30 mouse cellular contexts compared by ENCODE assay signal in genomic region chr7:126194175-126194574, GRCm38 (mm10). TPM values are rescaled to one million over a fixed set of nuclear protein-coding genes. Genes with fewer than 3 reads are reported as not detected.
DNase-seq lines count a peak whose midpoint lies in the region; ATAC-seq and TF ChIP-seq lines count a peak whose summit lies in the region.
"Had no signal": no experiment of that assay in that cellular context is flagged by ENCODE, and none has a peak within 500 bp of the region (broad histone marks: within the 10 kb centered on the region; RNA-seq: fewer than 3 reads in every experiment).

No protein-coding gene starts in this region.

- no peak overlapping the region for H3K27ac ChIP-seq in lung, postnatal 0 days (ENCODE audit: low read length)
- H3K27ac ChIP-seq in MEL (ENCODE audit: control insufficient read depth, low read depth, low read length), result no peak overlapping the region
- H3K27ac ChIP-seq in left cerebral cortex, adult 2 months, result no peak overlapping the region
- H3K27ac ChIP-seq in neural tube, embryonic 15.5 days (replicated peaks), result no peak overlapping the region
- H3K27ac ChIP-seq: forebrain, embryonic 13.5 days; heart, embryonic 15.5 days; hindbrain, embryonic 12.5 days; limb, embryonic 10.5 days; limb, embryonic 15.5 days; liver, embryonic 14.5 days; lung, embryonic 15.5 days; macrophage; midbrain, embryonic 10.5 days; neural tube, embryonic 12.5 days had no signal

- no peaks in the 10 kb centered on the region for H3K36me3 ChIP-seq in lung, postnatal 0 days (ENCODE audit: insufficient read depth, low read length)
- H3K36me3 ChIP-seq in MEL (ENCODE audit: control insufficient read depth in 1 of 2, insufficient read depth in 2 of 2, low read length in 2 of 2), result peaks cover 5 to 38% of the 10 kb centered on the region in 2 experiments
- 0 out of 2 replicates have a peak, but pooled peaks cover 3% of the 10 kb centered on the region for H3K36me3 ChIP-seq in splenic B cell, adult 2 months (ENCODE audit: control insufficient read depth, insufficient read depth, low read length, poor library complexity, severe bottlenecking)
- no peaks in the 10 kb centered on the region for H3K36me3 ChIP-seq in neural tube, embryonic 15.5 days
- H3K36me3 ChIP-seq: heart, embryonic 15.5 days; hindbrain, embryonic 12.5 days; neural tube, embryonic 12.5 days had no signal

- no peaks in the 10 kb centered on the region for H3K9me3 ChIP-seq in lung, postnatal 0 days (ENCODE audit: low read length)
- no peaks in the 10 kb centered on the region for H3K9me3 ChIP-seq in MEL (replicated peaks; ENCODE audit: insufficient read depth, low read length)
- H3K9me3 ChIP-seq in neural tube, embryonic 15.5 days (replicated peaks), result no peaks in the 10 kb centered on the region
- H3K9me3 ChIP-seq: forebrain, embryonic 13.5 days; heart, embryonic 15.5 days; hindbrain, embryonic 12.5 days; limb, embryonic 10.5 days; limb, embryonic 15.5 days; lung, embryonic 15.5 days; midbrain, embryonic 10.5 days; neural tube, embryonic 12.5 days had no signal

- no peak overlapping the region for H3K4me2 ChIP-seq in lung, postnatal 0 days (replicated peaks; ENCODE audit: low read depth, low read length)
- no peak overlapping the region for H3K4me2 ChIP-seq in neural tube, embryonic 15.5 days
- H3K4me2 ChIP-seq: forebrain, embryonic 13.5 days; heart, embryonic 15.5 days; hindbrain, embryonic 12.5 days; limb, embryonic 15.5 days; lung, embryonic 15.5 days; neural tube, embryonic 12.5 days had no signal

- no peak for TF ChIP-seq RAD21 in MEL (IDR thresholded peaks at IDR 0.05; ENCODE audit: low read depth, low read length)

- DNase-seq in lung, postnatal 0 days (ENCODE audit: low spot score), result peak; percentile 36
- no peak for DNase-seq in lung, postnatal 14 days
- DNase-seq in MEL (ENCODE audit: low read depth, low spot score), result peak; percentile 57
- DNase-seq in splenic B cell, adult 2 months (ENCODE audit: low read depth, low spot score), result peak; percentile 34
- no peak for DNase-seq in left cerebral cortex, adult 2 months (ENCODE audit: extremely low spot score in 1 of 2, low spot score in 2 of 2)
- no peak for DNase-seq in adrenal gland, postnatal 10 days
- DNase-seq: adrenal gland, postnatal 25 days; cerebellum, adult 2 months; cerebellum, postnatal 25 days; gastrocnemius, postnatal 10 days; kidney, adult 11 months; kidney, postnatal 4 days; layer of hippocampus, postnatal 36 days; right cerebral cortex, postnatal 14 days; thymus, adult 2 months; thymus, postnatal 36 days had no signal

- WGBS in lung, postnatal 0 days, result 92% methylated on average over 1 of the region's 1 CpGs
- 100% methylated on average over 1 of the region's 1 CpGs for WGBS in neural tube, embryonic 15.5 days

- H3K4me1 ChIP-seq in lung, postnatal 0 days (ENCODE audit: insufficient read depth, low read depth, low read length), result peaks cover 4% of the 10 kb centered on the region; the same call in 1 of the 2 replicates
- peaks cover 22 to 25% of the 10 kb centered on the region in 2 experiments for H3K4me1 ChIP-seq in MEL (ENCODE audit: control insufficient read depth in 1 of 2, insufficient read depth in 2 of 2, low read length in 2 of 2)
- peaks cover 29% of the 10 kb centered on the region for H3K4me1 ChIP-seq in neural tube, embryonic 15.5 days

- TF ChIP-seq CTCF in lung, postnatal 0 days (IDR thresholded peaks at IDR 0.05), result no peak
- TF ChIP-seq CTCF in MEL (IDR thresholded peaks at IDR 0.05 in 2 of 3, conservative IDR thresholded peaks at IDR 0.05 in 1 of 3; ENCODE audit: control insufficient read depth in 1 of 3, insufficient read depth in 1 of 3, low read depth in 2 of 3, low read length in 3 of 3, poor library complexity in 1 of 3, severe bottlenecking in 1 of 3), result no peak
- TF ChIP-seq CTCF in left cerebral cortex, adult 2 months (IDR thresholded peaks at IDR 0.05), result no peak

- no peak for ATAC-seq in lung, postnatal 0 days
- peak; percentile 52 for ATAC-seq in inflammation-experienced regulatory T-cells, adult 6 months
- ATAC-seq in neural tube, embryonic 15.5 days (ENCODE audit: low FRiP score), result no peak
- ATAC-seq: forebrain, embryonic 13.5 days; midbrain, embryonic 16.5 days had no signal

- no peak overlapping the region for H3K9ac ChIP-seq in lung, postnatal 0 days (replicated peaks; ENCODE audit: low read depth)
- no peak overlapping the region for H3K9ac ChIP-seq in MEL (ENCODE audit: control insufficient read depth, low read depth, low read length, poor library complexity, severe bottlenecking)
- no peak overlapping the region for H3K9ac ChIP-seq in neural tube, embryonic 15.5 days (replicated peaks)
- H3K9ac ChIP-seq: forebrain, embryonic 13.5 days; heart, embryonic 15.5 days; hindbrain, embryonic 12.5 days; limb, embryonic 15.5 days; liver, embryonic 14.5 days; lung, embryonic 15.5 days; neural tube, embryonic 12.5 days had no signal

- H3K27me3 ChIP-seq in lung, postnatal 0 days (replicated peaks; ENCODE audit: insufficient read depth, low read length), result no peaks in the 10 kb centered on the region
- H3K27me3 ChIP-seq in MEL (ENCODE audit: control insufficient read depth in 1 of 2, insufficient read depth in 2 of 2, low read length in 2 of 2), result no peaks in the 10 kb centered on the region
- no peaks in the 10 kb centered on the region for H3K27me3 ChIP-seq in splenic B cell, adult 2 months (ENCODE audit: control insufficient read depth, insufficient read depth, low read length, poor library complexity, severe bottlenecking)
- H3K27me3 ChIP-seq in neural tube, embryonic 15.5 days (replicated peaks), result no peaks in the 10 kb centered on the region
- H3K27me3 ChIP-seq: forebrain, embryonic 13.5 days; heart, embryonic 15.5 days; hindbrain, embryonic 12.5 days; limb, embryonic 15.5 days; lung, embryonic 15.5 days; neural tube, embryonic 12.5 days had no signal

- intact Hi-C loops in left cerebral cortex, adult 2 months (cut with DNase I), result no loop called here

- TF ChIP-seq POLR2A in MEL (IDR thresholded peaks at IDR 0.05; ENCODE audit: control insufficient read depth in 1 of 2, insufficient read depth in 1 of 2, low read depth in 1 of 2, low read length in 2 of 2, poor library complexity in 1 of 2), result no peak

- no peak overlapping the region for H3K4me3 ChIP-seq in lung, postnatal 0 days (ENCODE audit: low read depth, low read length)
- H3K4me3 ChIP-seq in MEL (ENCODE audit: control insufficient read depth in 1 of 2, insufficient read depth in 1 of 2, low read depth in 2 of 2, low read length in 2 of 2), result no peak overlapping the region
- H3K4me3 ChIP-seq in left cerebral cortex, adult 2 months, result no peak overlapping the region
- H3K4me3 ChIP-seq in neural tube, embryonic 15.5 days (replicated peaks), result no peak overlapping the region
- H3K4me3 ChIP-seq: forebrain, embryonic 13.5 days; heart, embryonic 15.5 days; hindbrain, embryonic 12.5 days; limb, embryonic 10.5 days; limb, embryonic 15.5 days; lung, embryonic 15.5 days; midbrain, embryonic 10.5 days; myocyte; neural tube, embryonic 12.5 days had no signal

- TF ChIP-seq EP300 in lung, postnatal 0 days (IDR thresholded peaks at IDR 0.05), result no peak
- TF ChIP-seq EP300 in MEL (IDR thresholded peaks at IDR 0.05; ENCODE audit: low read depth in 1 of 2, low read length in 2 of 2), result no peak

- H3K79me2 ChIP-seq in MEL (ENCODE audit: control insufficient read depth, insufficient read depth, low read length, poor library complexity), result peaks cover 78% of the 10 kb centered on the region

TF ChIP-seq in MEL, 35 proteins besides CTCF, POLR2A, EP300 and RAD21:
- peak; percentile 64 for TF ChIP-seq ETS1 (IDR thresholded peaks at IDR 0.05; ENCODE audit: low read depth, low read length)
- TF ChIP-seq E2F4 (IDR thresholded peaks at IDR 0.05; ENCODE audit: borderline replicate concordance, low read depth, low read length), result no peak

RNA-seq across cellular contexts. Expression of gene Xpo6, which starts 6.1 kb away (rescaled TPM):
- polyA plus RNA-seq in lung, postnatal 0 days (2015; fragmentation: Nextera tagmentation; extraction: Ambion mirVana), result 19.7 and 20.8 TPM in 2 replicates
- total RNA-seq in MEL (2012; rRNA removed), result 88.3 and 89.3 TPM in 2 replicates
- 100 to 1,000 TPM; 197 to 365 TPM for polyA plus RNA-seq in MEL (2012; ENCODE audit: insufficient read depth in 1 of 2, insufficient read length in 2 of 2, low read depth in 1 of 2, low replicate concordance in 2 of 2, missing spikeins in 1 of 2)
- 100 to 1,000 TPM in 2 of 3 experiments, 10 to 100 TPM in 1; 66.7 to 148 (median 128) TPM for polyA plus RNA-seq in inflammation-experienced regulatory T-cells, adult 6 months (2017; shearing (Covaris generic))
- total RNA-seq in left cerebral cortex, adult 2 months (2021), result 100 to 1,000 TPM in 1 of 2 experiments, 10 to 100 TPM in 1; 92.7 to 102 TPM
- total RNA-seq in adrenal gland, postnatal 10 days (2021), result 10 to 100 TPM; 68.7 to 91.2 TPM
- polyA plus RNA-seq in neural tube, embryonic 15.5 days (2015; fragmentation: Nextera tagmentation; extraction: Ambion mirVana), result 51.2 and 54.3 TPM in 2 replicates

Comparison
In these comparisons a context has a peak if more than half of its experiments do, and no peak if none do; other contexts are left out.
1. DNase-seq: peak in lung, postnatal 0 days (single experiment), MEL (single experiment) and splenic B cell, adult 2 months (single experiment); none in lung, postnatal 14 days (single experiment), left cerebral cortex, adult 2 months (0 of 2) and adrenal gland, postnatal 10 days (single experiment).